Mouse (Mus musculus) gastrocnemius, adult 8-10 months (tissue): ENCODE results near the gene Atp1a1. TPM values are rescaled to one million over a fixed set of nuclear protein-coding genes. Genes with fewer than 3 reads are reported as not detected.

ENCODE experiments used
- DNase-seq, 2 experiments: peaks; one replicate each; pipeline ENCODE4 v3.0.0; 2022; ENCODE audit warnings: low spot score in 2 of 2
- total RNA-seq, 4 experiments: library from RNA; stranded (reverse); gene quantifications; 2 replicates each; pipeline ENCODE4 v1.2.4; 2022

Atp1a1 gene
- total RNA-seq, 4 experiments from 2014 or later = 75.7 to 99.5 (median 84.9) TPM

- DNase-seq = no peak
Observed at GRCm38 (mm10) chr3:101611813-101612491, 7.5 kb upstream of the Atp1a1 start.

- DNase-seq = no peak
Observed at GRCm38 (mm10) chr3:101611012-101611812, 6.7 kb upstream of the Atp1a1 start.

GRCm38 (mm10) chr3:101609302-101609701 is 4.8 kb upstream of the Atp1a1 start:
- no peak for DNase-seq

- DNase-seq = no peak
Observed at GRCm38 (mm10) chr3:101606861-101607455, 2.5 kb upstream of the Atp1a1 start.

GRCm38 (mm10) chr3:101605721-101606120 is 1.2 kb upstream of the Atp1a1 start:
- DNase-seq = no peak

- no peak for DNase-seq
Observed at GRCm38 (mm10) chr3:101605291-101605690, 807 bp upstream of the Atp1a1 start.

GRCm38 (mm10) chr3:101603661-101604549 is 579 bp downstream of the Atp1a1 start:
- DNase-seq = peak; percentile 73 to 74

GRCm38 (mm10) chr3:101603194-101603593 is 1.3 kb downstream of the Atp1a1 start:
- DNase-seq = no peak

GRCm38 (mm10) chr3:101602511-101603055 is 1.9 kb downstream of the Atp1a1 start:
- no peak for DNase-seq

GRCm38 (mm10) chr3:101601687-101602086 is 2.8 kb downstream of the Atp1a1 start:
- DNase-seq = no peak

GRCm38 (mm10) chr3:101601003-101601525 is 3.4 kb downstream of the Atp1a1 start:
- DNase-seq = no peak

GRCm38 (mm10) chr3:101599920-101600741 is 4.4 kb downstream of the Atp1a1 start:
- DNase-seq = no peak

GRCm38 (mm10) chr3:101599191-101599919 is 5.1 kb downstream of the Atp1a1 start:
- DNase-seq = no peak

- DNase-seq = no peak
Observed at GRCm38 (mm10) chr3:101598231-101598905, 6.1 kb downstream of the Atp1a1 start.

- no peak for DNase-seq
Observed at GRCm38 (mm10) chr3:101597317-101598096, 7.0 kb downstream of the Atp1a1 start.

GRCm38 (mm10) chr3:101596686-101597085 is 7.8 kb downstream of the Atp1a1 start:
- no peak for DNase-seq

- no peak for DNase-seq
Observed at GRCm38 (mm10) chr3:101595866-101596630, 8.4 kb downstream of the Atp1a1 start.
